Mouse (Mus musculus) mouse embryonic stem cell (cell line): ENCODE results near the gene Slc47a1.

Experiments used
- in situ Hi-C, 2 experiments: fragments of 300-500 bp; cut with MboI; formaldehyde crosslinking; loops; 1 replicate in 1 of 2; 3 replicates in 1 of 2; pipeline ENCODE4 v1.14.3; 2019 to 2020; ENCODE audit warnings: low sequenced_read_pairs in 2 of 2, low pct_unique_long_range_greater_than_20kb in 1 of 2, mixed read lengths in 1 of 2; ENCODE audit not compliant: unreplicated experiment in 1 of 2

Slc47a1 gene

DNA sequence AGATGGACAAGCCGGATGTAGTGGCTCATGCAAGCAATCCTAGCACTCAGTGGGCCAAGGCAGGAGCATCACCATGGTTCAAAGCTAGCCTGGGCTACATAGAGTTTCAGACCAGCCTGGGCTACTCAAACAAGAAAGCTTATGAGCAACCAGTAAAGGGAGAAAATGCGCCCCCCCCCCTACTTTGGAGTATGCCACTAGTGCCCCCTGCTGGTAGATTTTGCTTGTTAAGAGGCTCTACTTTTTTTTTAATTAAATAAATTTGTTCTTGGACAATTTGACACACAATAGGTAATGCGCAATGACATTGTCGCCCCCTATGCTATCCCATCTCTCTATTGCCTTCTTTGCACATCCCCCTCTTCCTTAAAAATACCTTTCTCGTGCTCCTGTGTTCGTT, 9.9 kb upstream of the Slc47a1 start:
- in situ Hi-C loops = no loop called here

- in situ Hi-C loops = no loop called here
Measured at GRCm38 (mm10) chr11:61387233-61387632, 9.1 kb upstream of the Slc47a1 start.

GRCm38 (mm10) chr11:61385725-61386124, 7.6 kb upstream of the Slc47a1 start:
- in situ Hi-C loops = no loop called here

GRCm38 (mm10) chr11:61381272-61381671, 3.1 kb upstream of the Slc47a1 start:
- in situ Hi-C loops = no loop called here

GRCm38 (mm10) chr11:61378651-61379050, 506 bp upstream of the Slc47a1 start:
- in situ Hi-C loops = no loop called here

DNA sequence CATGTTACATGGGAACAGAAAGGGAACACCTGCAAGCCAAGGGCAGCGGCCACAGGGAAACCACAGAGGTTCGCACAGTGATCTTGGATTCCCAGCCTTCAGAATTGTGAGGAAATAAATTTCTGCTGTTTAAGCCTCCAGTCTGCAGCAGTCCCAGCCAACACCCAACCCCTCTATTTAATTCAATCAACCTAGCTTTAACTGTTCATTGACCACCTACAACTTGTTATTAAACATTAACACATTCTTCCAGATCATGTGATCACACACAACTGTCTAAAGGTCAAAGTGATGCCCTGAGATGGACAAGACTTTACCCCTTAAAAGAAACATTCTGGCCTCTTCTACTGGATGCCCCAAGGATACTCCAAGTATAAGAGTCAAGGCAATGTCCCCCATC, 9.5 kb downstream of the Slc47a1 start:
- in situ Hi-C loops = no loop called here

DNA sequence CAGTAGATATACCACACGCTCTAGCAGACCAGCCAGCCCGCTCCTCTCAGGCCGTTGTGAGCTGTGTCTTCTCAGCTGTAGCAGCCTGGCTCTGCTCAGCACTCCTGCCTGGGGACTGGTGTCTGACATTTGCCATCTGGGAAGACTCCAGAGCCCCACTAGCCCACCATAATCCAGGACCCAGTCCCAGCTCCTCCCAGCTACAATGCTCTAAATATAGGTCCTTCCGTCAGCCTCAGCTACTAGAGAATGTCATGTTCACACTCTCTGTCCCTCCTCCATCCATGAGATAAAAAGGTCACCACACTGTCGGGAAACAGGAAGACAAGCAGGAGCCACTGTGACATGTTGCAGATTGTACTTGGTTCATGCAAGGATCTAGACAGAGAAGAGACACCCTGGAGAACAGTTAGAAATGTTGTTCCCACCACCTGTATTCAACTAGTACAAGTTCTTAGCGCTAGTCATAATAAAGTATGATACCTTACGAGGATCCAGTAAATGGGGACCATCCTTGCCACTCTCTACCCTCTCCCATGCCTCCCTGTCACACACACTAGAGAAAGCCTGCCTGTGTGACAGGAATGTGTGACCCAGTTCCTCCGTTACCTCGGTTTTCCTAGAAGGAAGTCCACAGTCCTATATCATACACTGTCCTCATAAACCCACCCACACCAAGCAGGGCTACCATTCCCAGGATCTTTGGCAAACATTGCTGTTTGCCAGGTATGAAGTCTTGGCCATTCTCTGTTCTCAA, 11.4 kb downstream of the Slc47a1 start:
- in situ Hi-C loops = no loop called here

DNA sequence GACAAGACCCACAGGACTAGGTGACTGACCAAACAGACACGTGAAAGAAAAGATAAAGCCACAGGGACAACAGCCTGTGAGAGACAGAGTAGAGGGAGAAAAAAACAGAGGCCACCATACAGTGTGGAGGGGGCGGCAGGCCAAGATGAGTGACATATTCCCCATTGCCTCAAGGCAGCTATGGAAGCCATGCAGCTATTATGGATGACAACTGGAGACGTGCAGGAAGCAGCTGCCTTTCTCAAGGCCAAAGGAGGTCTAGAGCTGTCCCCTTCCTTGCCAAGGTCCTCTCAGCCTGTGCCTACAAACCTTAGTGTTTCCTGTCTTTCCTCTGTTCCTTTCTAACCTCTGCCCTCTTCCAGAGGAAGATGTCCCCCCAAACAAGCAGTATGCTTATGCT, 12.2 kb downstream of the Slc47a1 start:
- in situ Hi-C loops = no loop called here

DNA sequence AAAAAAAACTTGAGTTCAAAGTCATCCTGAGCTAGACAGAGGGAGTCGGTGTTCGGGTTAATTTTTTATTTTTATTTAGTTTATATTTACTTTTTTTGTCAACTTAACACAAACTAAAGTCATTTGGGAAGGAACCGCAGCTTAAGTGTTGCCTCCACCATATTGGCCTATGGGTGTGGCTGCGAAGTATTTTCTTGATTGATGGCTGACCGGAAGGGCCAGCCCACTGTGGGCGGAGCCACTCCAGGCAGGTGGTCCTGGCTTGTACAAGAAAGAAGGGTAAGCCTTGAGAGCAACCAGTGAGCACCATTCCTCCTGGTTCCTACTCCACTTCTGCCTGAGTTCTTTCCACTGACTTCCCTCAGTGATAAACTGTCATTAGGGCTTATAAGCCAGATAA, 14.0 kb downstream of the Slc47a1 start:
- in situ Hi-C loops = no loop called here

GRCm38 (mm10) chr11:61361515-61362190, 16.5 kb downstream of the Slc47a1 start:
- in situ Hi-C loops = no loop called here

- in situ Hi-C loops = no loop called here
Measured at GRCm38 (mm10) chr11:61356600-61356999, 21.5 kb downstream of the Slc47a1 start.

DNA sequence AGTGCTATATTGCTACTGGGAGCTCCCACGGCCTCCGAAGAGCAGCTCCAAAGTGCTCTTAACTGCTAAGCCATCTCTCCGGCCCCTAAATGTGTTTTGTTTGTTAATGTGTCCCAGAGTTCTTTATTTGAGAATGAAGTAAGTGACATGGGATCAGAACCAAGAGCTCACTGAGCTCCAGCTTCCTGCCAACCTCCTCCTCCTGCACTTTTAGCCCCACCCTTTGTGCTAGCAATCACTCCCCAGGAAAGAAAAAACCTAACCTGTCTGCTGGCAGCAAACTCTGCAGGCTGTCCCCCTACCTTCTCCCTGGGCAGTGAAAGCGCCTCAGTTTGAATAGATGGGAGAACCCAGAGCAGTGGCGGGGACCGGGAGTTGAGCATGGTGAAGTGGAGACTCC, 22.0 kb downstream of the Slc47a1 start:
- in situ Hi-C loops = no loop called here

DNA sequence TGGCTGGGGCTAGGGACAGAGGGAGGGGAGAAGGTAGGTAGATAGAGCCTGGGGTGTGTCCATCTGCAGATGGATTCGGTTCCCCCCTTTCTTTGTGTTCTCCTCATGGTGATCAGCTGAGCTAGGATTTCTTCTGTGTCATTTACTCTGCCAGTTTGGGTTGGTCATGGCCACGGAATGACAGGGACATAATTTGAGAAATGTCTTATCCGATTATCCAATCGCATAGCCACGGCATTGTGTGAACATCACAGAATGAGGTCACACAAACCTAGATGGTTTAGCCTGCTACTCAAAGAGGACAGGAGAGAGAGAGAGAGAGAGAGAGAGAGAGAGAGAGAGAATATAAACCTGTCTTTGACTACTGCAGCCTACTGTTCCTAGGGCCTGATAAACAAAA, 22.8 kb downstream of the Slc47a1 start:
- in situ Hi-C loops = no loop called here

GRCm38 (mm10) chr11:61354346-61354745, 23.8 kb downstream of the Slc47a1 start:
- in situ Hi-C loops = loop anchor here in 1 of 2 experiments (5.0 kb wide), 1 partner anchor 58 kb away; no protein-coding TSS in a partner anchor

- in situ Hi-C loops = loop anchor here in 1 of 2 experiments (5.0 kb wide), 1 partner anchor 59 kb away; no protein-coding TSS in a partner anchor
Measured at GRCm38 (mm10) chr11:61353038-61353437, 25.1 kb downstream of the Slc47a1 start.

- in situ Hi-C loops = loop anchor here in 1 of 2 experiments (5.0 kb wide), 1 partner anchor 60 kb away; no protein-coding TSS in a partner anchor
Measured at GRCm38 (mm10) chr11:61352138-61352651, 25.9 kb downstream of the Slc47a1 start.

GRCm38 (mm10) chr11:61349337-61349736, 28.8 kb downstream of the Slc47a1 start:
- in situ Hi-C loops = no loop called here

DNA sequence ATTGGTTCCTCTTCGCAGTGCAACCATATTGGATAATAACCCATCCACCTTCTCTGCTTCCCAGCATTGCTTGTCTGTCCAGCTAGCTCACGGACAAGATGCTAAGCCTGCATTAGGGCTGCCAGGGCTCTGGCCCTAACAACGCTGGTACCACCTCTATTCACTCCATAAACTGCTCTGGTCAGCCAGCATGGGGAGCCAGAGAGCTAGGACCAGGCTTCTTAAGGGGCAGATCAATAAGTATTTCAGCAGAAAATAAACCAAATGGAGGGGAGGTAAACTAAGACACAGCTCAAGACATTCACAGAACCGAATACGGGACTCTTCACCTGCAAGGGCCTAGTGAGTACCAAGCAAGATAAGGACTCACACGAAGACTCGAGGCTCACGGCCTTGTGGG, 32.0 kb downstream of the Slc47a1 start:
- in situ Hi-C loops = no loop called here

DNA sequence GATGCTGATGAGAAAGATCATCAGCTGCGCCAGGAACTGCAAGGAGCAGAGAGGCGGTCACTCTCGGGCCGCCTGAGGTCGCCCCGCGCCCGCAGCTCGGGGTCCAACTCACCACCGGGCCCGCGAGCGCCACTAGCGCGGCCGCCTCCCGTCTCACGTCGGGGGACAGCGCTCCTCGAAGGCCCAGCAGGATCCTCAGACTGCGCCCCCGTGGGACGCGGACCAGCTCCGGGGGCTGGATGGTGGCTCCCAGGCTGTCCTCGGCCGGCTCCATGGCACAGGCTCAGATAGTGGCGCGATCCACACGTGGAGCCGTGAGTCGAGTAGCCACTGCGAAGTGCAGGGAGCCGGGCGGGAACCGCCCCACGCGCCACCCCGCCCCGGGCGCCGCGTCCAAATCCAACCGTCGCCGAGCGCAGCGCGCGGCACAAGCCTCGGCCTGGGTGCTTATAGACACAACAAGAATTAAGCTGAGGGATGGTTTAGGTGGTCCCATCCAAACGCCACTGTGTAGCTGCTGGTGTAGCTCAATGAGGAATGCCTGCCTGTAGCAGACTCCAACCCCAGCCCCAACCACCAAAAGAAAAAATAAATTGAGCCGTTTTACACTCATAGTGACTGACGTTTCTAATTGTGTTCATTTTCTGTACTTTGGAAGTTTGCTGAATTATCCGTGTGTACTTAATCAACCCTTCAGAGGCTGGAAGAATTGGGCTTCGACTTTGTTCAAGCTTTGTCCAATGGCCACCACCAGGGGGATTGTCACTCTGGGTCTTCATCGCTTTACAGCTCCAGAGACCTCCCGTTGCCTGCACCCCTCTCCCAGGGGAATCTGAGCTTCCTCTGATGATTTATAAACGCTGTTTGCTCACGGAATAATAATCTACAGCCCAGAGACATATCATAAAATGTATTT, 35.4 kb downstream of the Slc47a1 start, which contains the start of gene Slc47a2:
Gene Slc47a2 (minus strand): TSS at position 356 of the 916 bp plus-strand sequence.
- in situ Hi-C loops = no loop called here
